Mouse (Mus musculus): Measurements from ENCODE around the gene Atg9a.
"Not testable (repeated sequence)": the region's sequence is repeated elsewhere in the genome, so short reads cannot be mapped to it uniquely, and the experiment has no call there.

Atg9a gene

GRCm38 (mm10) chr1:75191622-75192402 lies at the start of gene Atg9a, which contains the start of gene Ankzf1:
Gene Atg9a (minus strand): TSS chr1:75192196.
Gene Ankzf1 (plus strand): TSS chr1:75192151.
- peak; percentile 97 for DNase-seq (ENCODE audit: low spot score)

DNA sequence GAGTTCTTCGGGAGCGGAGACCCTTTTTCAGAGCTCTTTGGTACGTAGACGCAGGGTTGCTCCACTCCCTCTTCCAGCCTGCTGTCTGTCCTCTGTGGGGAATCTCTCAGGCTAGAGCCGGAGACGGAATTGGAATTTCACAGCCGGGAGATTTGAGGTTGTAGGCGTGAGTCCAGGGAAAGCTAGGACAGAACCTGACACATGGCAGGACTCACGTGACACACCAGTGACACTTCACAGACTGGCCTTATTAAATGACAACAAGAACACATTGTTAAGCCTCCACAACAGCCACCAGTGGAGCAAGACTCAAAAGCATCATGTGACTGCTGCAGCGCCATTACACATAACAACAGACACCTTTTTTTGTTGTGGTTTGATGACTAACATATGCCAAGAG lies 47.6 kb upstream of the Atg9a start:
- no peak for DNase-seq (ENCODE audit: low spot score)

GRCm38 (mm10) chr1:75236117-75237050 lies 44.4 kb upstream of the Atg9a start, which contains the start of gene Dnajb2:
Gene Dnajb2 (plus strand): TSS chr1:75236406.
- DNase-seq (ENCODE audit: low spot score) = peak; percentile 77

DNA sequence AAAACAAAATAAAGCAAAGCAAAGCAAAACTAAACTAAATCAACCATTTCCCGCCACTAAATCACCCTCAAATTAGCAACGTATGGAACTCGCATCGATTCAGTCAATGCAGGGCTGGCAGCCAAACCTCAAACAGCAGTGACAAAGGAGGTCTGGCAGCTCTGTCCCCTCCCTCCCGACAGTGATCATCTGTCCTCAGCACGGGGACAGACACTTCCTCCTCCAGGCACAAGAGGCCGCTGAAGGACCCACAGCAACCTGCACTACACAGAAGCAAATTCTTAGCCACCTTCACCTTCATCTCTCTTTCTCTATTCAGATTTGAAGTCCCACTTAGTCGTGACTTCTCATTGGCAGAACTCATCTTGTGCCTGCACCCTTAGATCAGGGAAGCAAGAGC lies 42.6 kb upstream of the Atg9a start:
- DNase-seq (ENCODE audit: low spot score) = no peak

DNA sequence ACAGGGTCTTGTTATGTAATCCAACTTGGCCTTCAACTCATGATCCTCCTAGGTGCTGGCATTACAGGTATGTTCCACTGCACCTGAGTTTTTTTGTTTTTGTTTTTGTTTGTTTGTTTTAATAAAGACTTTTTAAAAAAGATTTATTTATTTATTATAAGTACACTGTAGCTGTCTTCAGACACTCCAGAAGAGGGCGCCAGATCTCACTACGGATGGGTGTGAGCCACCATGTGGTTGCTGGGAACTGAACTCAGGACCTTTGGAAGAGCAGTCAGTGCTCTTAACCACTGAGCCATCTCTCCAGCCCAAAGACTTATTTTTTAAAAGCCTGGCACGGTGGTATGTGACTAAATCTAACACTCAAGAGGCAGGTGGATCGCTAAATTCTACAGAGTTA lies 40.5 kb upstream of the Atg9a start:
- DNase-seq (ENCODE audit: low spot score) = not testable (repeated sequence)

GRCm38 (mm10) chr1:75231664-75232152 lies 39.7 kb upstream of the Atg9a start, which contains the start of gene A630095N17Rik:
Gene A630095N17Rik (minus strand): TSS chr1:75232102.
- DNase-seq (ENCODE audit: low spot score) = no peak

DNA sequence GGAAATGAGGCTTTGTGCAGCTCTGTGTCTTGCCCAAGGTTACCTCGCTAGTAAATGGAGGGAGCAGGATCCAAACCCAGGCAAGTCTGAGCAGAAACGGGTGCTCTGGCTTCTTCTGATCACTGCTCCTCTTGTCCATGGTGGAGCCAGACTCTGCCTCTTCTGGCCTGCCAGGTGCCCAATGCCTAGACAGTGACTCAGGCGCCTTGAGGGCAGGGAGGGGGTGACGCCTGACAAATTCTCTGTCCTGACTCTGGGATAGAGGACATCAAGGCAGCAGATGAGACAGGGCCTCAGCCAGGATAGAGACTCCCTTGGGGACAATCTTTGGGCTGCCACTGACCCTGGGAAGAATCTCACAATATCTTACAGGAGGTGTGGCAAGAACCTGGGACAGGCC lies 39.2 kb upstream of the Atg9a start:
- DNase-seq (ENCODE audit: low spot score) = no peak

DNA sequence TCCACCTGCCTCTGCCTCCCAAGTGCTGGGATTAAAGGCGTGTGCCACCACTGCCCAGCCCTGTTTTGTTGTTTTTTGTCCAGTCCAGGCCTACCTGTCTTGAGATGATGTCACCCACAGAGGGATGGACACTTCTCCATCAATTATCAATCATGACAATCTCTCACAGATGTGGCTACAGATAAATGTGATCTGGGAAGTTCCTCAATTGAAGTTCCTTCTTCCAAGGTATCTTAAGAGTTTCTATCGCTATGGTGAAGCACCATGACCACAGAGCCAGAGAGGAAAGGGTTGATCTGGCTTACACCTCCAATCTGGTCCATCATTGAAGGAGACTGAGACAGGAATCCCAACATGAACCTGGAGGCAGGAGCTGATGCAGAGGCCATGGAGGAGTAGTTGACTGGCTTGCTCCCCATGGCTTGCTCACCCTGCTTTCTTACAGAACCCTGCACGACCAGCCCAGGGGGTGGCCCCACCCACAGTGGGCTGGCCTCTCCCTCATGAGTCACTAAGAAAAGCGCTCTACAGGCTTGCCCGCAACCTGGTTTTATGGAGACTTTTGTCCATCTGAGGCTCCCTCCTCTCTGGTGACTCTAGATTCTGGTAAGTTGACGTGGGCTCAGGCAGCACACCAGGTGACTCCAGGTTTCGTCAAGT lies 38.5 kb upstream of the Atg9a start:
- no peak for DNase-seq (ENCODE audit: low spot score)

DNA sequence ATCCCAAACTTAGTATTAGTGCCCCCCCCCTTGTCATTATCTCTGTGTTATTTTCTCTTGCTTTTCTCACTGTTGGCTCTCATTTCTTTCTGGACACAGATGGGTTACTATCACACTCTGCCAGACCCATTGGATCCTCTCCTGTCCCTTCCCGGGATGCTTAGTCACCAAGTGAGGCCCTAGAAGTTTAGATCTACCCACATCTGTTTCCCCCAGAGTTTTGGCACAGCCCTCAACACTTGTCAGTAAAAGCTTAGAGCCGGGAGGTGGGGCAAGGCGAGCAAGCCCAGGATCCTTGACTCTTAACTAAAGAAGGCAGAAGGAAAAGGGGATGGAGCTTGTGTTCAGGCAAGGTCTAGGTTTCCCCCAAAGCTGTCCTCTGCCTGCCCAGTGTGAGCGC lies 37.2 kb upstream of the Atg9a start:
- DNase-seq (ENCODE audit: low spot score) = no peak

DNA sequence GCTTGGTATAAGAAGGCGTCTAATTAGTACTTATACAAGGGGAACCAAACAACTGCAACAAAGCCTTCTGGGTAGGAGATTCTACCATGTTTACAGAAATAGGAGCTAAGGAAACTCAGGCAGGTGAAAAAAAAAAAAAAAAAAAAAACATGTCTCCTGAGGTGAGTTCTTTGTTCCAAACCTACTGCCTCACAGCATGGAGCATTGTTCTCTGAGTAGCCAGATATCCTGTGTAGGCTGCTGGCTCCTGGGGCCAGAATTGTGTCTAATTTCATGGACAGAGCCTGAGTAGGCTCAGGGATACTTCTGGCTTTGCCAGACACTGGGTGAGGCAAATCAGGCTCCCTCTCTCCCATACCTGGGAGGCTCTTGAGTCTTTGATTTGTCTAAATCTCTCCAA lies 35.7 kb upstream of the Atg9a start:
- no peak for DNase-seq (ENCODE audit: low spot score)

DNA sequence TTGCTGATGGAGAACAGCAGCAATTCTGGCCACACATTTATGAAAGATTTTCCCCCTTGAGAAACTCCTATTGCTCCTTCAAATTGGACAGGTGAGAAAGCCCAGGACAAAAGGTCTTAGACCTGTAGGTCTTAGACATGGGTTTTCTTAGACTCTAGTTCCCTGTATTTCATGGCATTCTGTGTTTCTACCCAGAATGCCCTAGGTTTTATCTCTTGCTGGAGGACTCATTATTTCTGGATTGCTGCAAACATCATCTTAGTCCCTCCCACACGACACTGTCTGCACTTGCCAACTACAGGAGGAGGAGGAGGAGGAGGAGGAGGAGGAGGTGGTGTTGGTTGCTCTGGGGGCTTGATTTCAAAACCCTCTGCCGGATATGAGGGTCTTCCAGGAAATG lies 34.1 kb upstream of the Atg9a start:
- DNase-seq (ENCODE audit: low spot score) = no peak

DNA sequence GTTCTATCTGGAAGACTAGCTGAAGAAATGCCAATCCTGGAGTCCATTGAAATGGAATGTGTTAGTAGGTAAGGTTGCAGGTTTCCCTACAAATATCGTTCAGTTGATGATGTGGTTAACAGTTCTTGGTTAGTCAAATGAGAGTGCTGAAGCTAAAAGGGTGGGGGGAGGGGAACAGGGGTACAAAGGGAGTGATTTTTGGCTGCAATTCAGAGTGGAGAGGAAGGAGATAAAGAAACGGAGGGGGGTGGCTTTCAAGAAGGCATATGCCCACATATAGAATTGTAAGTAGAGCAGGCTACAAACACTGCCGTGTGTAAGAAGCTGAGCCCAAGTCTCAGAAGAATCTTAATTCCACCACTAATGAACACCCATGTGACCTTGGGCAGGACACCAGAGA lies 33.5 kb upstream of the Atg9a start:
- no peak for DNase-seq (ENCODE audit: low spot score)

DNA sequence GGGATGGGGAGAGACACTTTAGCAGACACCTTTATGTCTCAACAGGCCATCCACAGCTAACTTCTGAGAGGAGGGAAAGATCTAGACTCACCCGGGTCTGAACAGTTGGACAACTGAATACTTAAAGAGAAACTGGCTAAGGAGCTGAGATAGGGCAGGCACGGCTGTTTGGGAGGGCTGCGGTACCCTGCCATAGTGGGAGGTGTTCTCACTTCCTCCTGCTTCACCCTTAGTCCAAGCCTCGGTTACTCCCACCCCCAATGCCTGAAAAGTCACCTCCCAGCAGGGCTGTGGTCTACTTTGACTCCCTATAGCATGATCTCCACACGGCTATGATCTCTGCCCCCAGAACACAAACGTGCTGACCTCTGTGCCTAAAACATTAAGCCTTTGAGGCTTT lies 31.5 kb upstream of the Atg9a start:
- no peak for DNase-seq (ENCODE audit: low spot score)

DNA sequence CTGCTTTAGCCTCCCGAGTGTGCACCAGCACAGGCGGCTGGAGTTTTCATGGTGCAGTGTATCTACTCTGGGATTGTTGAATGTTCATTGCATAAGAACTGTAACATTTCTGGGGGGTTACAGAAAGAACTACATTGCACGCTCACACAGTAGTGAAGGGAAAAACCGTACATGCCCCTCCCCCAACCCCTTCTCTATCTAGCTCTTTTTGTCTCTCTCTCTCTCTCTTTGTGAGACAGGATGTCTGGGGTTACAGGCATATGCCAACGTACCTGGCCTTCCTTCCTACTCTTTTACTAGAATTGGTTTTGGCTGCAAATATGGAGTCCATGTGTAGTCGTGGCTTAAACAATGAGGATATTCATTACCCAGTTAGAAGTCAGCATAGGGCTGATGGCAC lies 30.9 kb upstream of the Atg9a start:
- no peak for DNase-seq (ENCODE audit: low spot score)

DNA sequence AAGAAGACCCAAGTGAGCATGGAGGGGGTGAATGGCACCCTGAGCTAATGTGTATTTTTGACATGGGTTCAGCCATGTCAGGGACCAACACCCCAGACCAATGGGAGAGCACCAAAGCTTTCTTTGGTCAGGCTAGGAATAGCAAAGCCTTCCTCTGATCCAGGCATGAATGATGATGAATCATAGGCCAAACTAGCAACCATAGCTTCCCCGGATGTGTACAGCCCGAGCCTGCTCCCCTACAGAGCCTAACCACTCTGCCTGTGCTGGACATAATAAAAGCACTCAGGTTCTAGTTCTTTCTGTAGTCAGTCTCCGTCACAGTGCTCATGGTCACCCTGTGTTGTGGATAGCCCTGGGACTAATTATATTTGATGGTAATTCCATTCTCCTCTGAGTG lies 29.5 kb upstream of the Atg9a start:
- DNase-seq (ENCODE audit: low spot score) = no peak

DNA sequence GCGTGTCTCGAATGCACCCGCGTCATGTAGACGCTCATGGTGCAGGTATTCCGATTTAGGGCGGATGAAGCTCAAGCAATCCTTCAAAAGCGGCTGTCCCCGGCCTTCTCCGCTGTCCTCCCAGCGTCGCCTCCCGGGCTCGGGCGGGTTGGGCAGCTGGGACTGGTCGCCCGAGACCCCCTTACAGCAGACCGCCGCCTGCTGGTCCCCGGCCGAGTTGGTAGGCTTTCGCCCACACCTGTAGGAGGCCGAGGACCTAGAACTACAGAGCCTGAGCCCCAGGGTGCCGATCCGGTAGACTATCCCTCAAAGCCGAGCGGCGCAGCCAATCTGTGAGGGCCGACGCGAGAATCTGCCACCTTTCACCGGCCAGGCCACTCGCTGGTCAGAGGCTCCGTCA lies 27.5 kb upstream of the Atg9a start, which contains the start of gene Tuba4a:
Gene Tuba4a (minus strand): TSS at position 335 of the 400 bp plus-strand sequence.
- no peak for DNase-seq (ENCODE audit: low spot score)

GRCm38 (mm10) chr1:75219078-75219477 lies 27.1 kb upstream of the Atg9a start:
- DNase-seq (ENCODE audit: low spot score) = peak; percentile 90

GRCm38 (mm10) chr1:75218227-75219001 lies 26.4 kb upstream of the Atg9a start:
- DNase-seq (ENCODE audit: low spot score) = no peak

DNA sequence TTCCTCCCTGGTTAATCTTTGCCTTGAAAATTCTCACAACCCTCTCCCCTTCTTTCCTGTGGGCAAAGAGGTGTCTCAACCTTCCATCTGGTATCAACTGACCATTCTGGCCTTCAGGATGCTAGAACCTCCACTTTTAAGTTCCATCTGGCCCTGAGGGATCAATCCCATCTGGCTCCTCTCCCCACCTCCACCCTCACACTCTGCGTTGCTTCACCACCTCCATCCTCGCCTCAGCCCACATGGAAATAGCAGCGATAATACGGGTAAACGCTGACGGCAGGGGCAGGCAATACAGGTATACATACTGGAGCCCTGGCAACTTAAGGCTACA lies 25.9 kb upstream of the Atg9a start:
- no peak for DNase-seq (ENCODE audit: low spot score)

- no peak for DNase-seq (ENCODE audit: low spot score)
These were observed 25.0 kb upstream of the Atg9a start for GRCm38 (mm10) chr1:75216797-75217585.

- DNase-seq (ENCODE audit: low spot score) = no peak
These were observed 23.8 kb upstream of the Atg9a start for GRCm38 (mm10) chr1:75215785-75216184.
